ENCODE assay signal across 8 mouse cellular contexts in genomic region chr2:157434497-157434896, GRCm38 (mm10). TPM values are rescaled to one million over a fixed set of nuclear protein-coding genes. Genes with fewer than 3 reads are reported as not detected.
DNase-seq lines count a peak whose midpoint lies in the region; ATAC-seq and TF ChIP-seq lines count a peak whose summit lies in the region.

No protein-coding gene starts in this region.

- no peaks in the 10 kb centered on the region for H3K9me3 ChIP-seq in embryonic facial prominence, embryonic 13.5 days
- no peaks in the 10 kb centered on the region for H3K9me3 ChIP-seq in lung, embryonic 15.5 days

- peak; percentile 79 for DNase-seq in layer of hippocampus, adult 11-12 months (ENCODE audit: low spot score)
- no peak for DNase-seq in layer of hippocampus, adult 9-10 months (ENCODE audit: low spot score)
- DNase-seq in kidney, adult 2 months, result peak; percentile 44
- DNase-seq in telencephalon, adult 2 months (ENCODE audit: low read depth, low spot score), result peak; percentile 46
- no peak for DNase-seq in spleen, postnatal 4 days (ENCODE audit: low spot score in 2 of 2)

- H3K4me2 ChIP-seq in embryonic facial prominence, embryonic 13.5 days, result peak overlapping the region; percentile 7
- peak overlapping the region; percentile 7; the same call in 1 of the 2 replicates for H3K4me2 ChIP-seq in lung, embryonic 15.5 days

- H3K4me3 ChIP-seq in embryonic facial prominence, embryonic 13.5 days, result no peak overlapping the region; the same call in 1 of the 2 replicates
- no peak overlapping the region for H3K4me3 ChIP-seq in kidney, adult 2 months (ENCODE audit: insufficient read depth, low read depth, low read length)
- no peak overlapping the region for H3K4me3 ChIP-seq in lung, embryonic 15.5 days

- peak overlapping the region; percentile 57 for H3K9ac ChIP-seq in embryonic facial prominence, embryonic 13.5 days
- H3K9ac ChIP-seq in lung, embryonic 15.5 days, result peak overlapping the region; percentile 8; the same call in 1 of the 2 replicates

- H3K27ac ChIP-seq in embryonic facial prominence, embryonic 13.5 days, result peak overlapping the region; percentile 91
- H3K27ac ChIP-seq in kidney, adult 2 months (ENCODE audit: insufficient read depth, low read depth, low read length), result peak overlapping the region; percentile 33
- H3K27ac ChIP-seq in lung, embryonic 15.5 days, result peak overlapping the region; percentile 96

- no peak for TF ChIP-seq CTCF in kidney, adult 2 months (conservative IDR thresholded peaks at IDR 0.05; ENCODE audit: insufficient read depth, insufficient read length, low read depth, low read length)

- WGBS in embryonic facial prominence, embryonic 13.5 days, result 15% methylated on average over 6 of the region's 6 CpGs
- 36% methylated on average over 6 of the region's 6 CpGs for WGBS in kidney, adult 2 months
- whole genome bisulfite sequencing in lung, embryonic 15.5 days, result 20% methylated on average over 6 of the region's 6 CpGs

- H3K27me3 ChIP-seq in embryonic facial prominence, embryonic 13.5 days, result no peaks in the 10 kb centered on the region
- no peaks in the 10 kb centered on the region for H3K27me3 ChIP-seq in kidney, adult 2 months (replicated peaks; ENCODE audit: control insufficient read depth, insufficient read depth, low read length)
- no peaks in the 10 kb centered on the region for H3K27me3 ChIP-seq in lung, embryonic 15.5 days

- ATAC-seq in embryonic facial prominence, embryonic 13.5 days (ENCODE audit: insufficient number of reproducible peaks, insufficient read depth, low FRiP score, low TSS enrichment, low read depth), result peak; percentile 60
- peak; percentile 72 for ATAC-seq in lung, embryonic 15.5 days (ENCODE audit: borderline replicate concordance, extremely low read depth, low FRiP score, low TSS enrichment)
- no peak for ATAC-seq in erythroblast, adult 5-6 weeks (replicated peaks; ENCODE audit: low FRiP score, poor library complexity, severe bottlenecking)

- peaks cover 72% of the 10 kb centered on the region for H3K4me1 ChIP-seq in embryonic facial prominence, embryonic 13.5 days
- peaks cover 17% of the 10 kb centered on the region; the same call in 1 of the 2 replicates for H3K4me1 ChIP-seq in kidney, adult 2 months (ENCODE audit: control insufficient read depth, insufficient read depth, low read length)
- peaks cover 72% of the 10 kb centered on the region for H3K4me1 ChIP-seq in lung, embryonic 15.5 days

- TF ChIP-seq POLR2A in kidney, adult 2 months (IDR thresholded peaks at IDR 0.05; ENCODE audit: low read depth, low read length), result no peak

- H3K36me3 ChIP-seq in embryonic facial prominence, embryonic 13.5 days, result peaks cover 74% of the 10 kb centered on the region
- H3K36me3 ChIP-seq in kidney, adult 2 months (ENCODE audit: control insufficient read depth, insufficient read depth, low read length), result no peaks in the 10 kb centered on the region
- 0 out of 2 replicates have a peak, but pooled peaks cover 2% of the 10 kb centered on the region for H3K36me3 ChIP-seq in lung, embryonic 15.5 days

RNA-seq across cellular contexts. Expression of gene Src, which starts 16.3 kb away (rescaled TPM):
- 21.5 and 22.1 TPM in 2 replicates for polyA plus RNA-seq in embryonic facial prominence, embryonic 13.5 days (2015; fragmentation: Nextera tagmentation; extraction: Ambion mirVana)
- polyA plus RNA-seq in kidney, adult 2 months (2012; rRNA removed), result 31.8 and 33.9 TPM in 2 replicates
- 24.0 and 24.8 TPM in 2 replicates for polyA plus RNA-seq in lung, embryonic 15.5 days (2015; fragmentation: Nextera tagmentation; extraction: Ambion mirVana)
- not detected in 2 replicates for total RNA-seq in erythroblast, adult 5-6 weeks (2015; ENCODE audit: low replicate concordance)
- total RNA-seq in erythroblast, adult 5-6 weeks (2017; ENCODE audit: low replicate concordance), result 0.09 and 2.1 TPM in 2 replicates

Comparison
In these comparisons a context has a peak if more than half of its experiments do, and no peak if none do; other contexts are left out.
1. DNase-seq: peak in layer of hippocampus, adult 11-12 months (single experiment), kidney, adult 2 months (single experiment) and telencephalon, adult 2 months (single experiment); none in layer of hippocampus, adult 9-10 months (single experiment) and spleen, postnatal 4 days (0 of 2).
2. H3K27ac ChIP-seq: peak in every context shown above with its lines; median percentile 96 in lung, embryonic 15.5 days; 91 in embryonic facial prominence, embryonic 13.5 days; 33 in kidney, adult 2 months.